In the genomic region with DNA sequence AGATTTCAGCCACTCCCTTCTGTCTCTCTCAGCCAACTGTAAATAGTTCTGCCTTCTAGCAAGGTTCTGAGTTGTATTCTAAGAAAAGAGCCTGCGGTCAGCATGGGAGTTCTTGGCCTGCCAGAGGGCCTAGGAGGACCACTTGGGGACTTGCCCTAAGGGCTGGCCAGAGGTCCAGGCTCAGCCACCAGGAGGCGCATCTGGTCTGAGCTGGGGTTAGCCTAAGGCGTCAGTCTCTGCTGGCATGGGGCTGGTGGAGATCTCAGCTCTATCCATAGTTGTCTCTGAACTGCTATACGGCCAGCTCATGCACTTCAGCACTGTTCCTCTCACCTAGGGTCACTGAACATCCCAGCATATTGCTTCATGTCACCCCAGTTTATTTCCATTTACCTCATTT, we compare ENCODE assay signal across 9 mouse cellular contexts. TPM values are rescaled to one million over a fixed set of nuclear protein-coding genes. Genes with fewer than 3 reads are reported as not detected.
DNase-seq lines count a peak whose midpoint lies in the region; ATAC-seq and TF ChIP-seq lines count a peak whose summit lies in the region.
"Had no signal": no experiment of that assay in that cellular context is flagged by ENCODE, and none has a peak within 500 bp of the region (broad histone marks: within the 10 kb centered on the region; RNA-seq: fewer than 3 reads in every experiment).

No protein-coding gene starts in this region.

- H3K36me3 ChIP-seq in midbrain, embryonic 10.5 days: no peaks in the 10 kb centered on the region
- no peaks in the 10 kb centered on the region for H3K36me3 ChIP-seq in midbrain, embryonic 16.5 days (ENCODE audit: control insufficient read depth, insufficient read depth, low read length)
- no peaks in the 10 kb centered on the region for H3K36me3 ChIP-seq in limb, embryonic 10.5 days
- H3K36me3 ChIP-seq: heart, embryonic 15.5 days had no signal

- WGBS in midbrain, embryonic 10.5 days: 34% methylated on average over 4 of the region's 4 CpGs
- 37% methylated on average over 4 of the region's 4 CpGs for WGBS in midbrain, embryonic 16.5 days
- 28% methylated on average over 4 of the region's 4 CpGs for WGBS in limb, embryonic 10.5 days

- peaks cover 16% of the 10 kb centered on the region for H3K4me1 ChIP-seq in midbrain, embryonic 10.5 days
- peaks cover 17% of the 10 kb centered on the region for H3K4me1 ChIP-seq in midbrain, embryonic 16.5 days (ENCODE audit: control insufficient read depth, insufficient read depth, low read length)
- no peaks in the 10 kb centered on the region for H3K4me1 ChIP-seq in bone marrow macrophage, adult 2 months (ENCODE audit: control insufficient read depth, insufficient read depth, low read length)
- H3K4me1 ChIP-seq in limb, embryonic 10.5 days: peaks cover 6% of the 10 kb centered on the region
- H3K4me1 ChIP-seq: heart, embryonic 15.5 days had no signal

- H3K4me3 ChIP-seq in midbrain, embryonic 10.5 days: no peak overlapping the region
- H3K4me3 ChIP-seq in midbrain, embryonic 16.5 days (ENCODE audit: low read depth, low read length): no peak overlapping the region
- H3K4me3 ChIP-seq in bone marrow macrophage, adult 2 months (ENCODE audit: insufficient read depth, low read length): no peak overlapping the region
- H3K4me3 ChIP-seq in limb, embryonic 10.5 days: no peak overlapping the region
- H3K4me3 ChIP-seq: heart, embryonic 15.5 days had no signal

- intact Hi-C loops in left cerebral cortex, postnatal 36 days (cut with DNase I): loop anchor here (5.0 kb wide), 1 partner anchor 74 kb away; no protein-coding TSS in a partner anchor

- peak; percentile 42 to 54 for DNase-seq in cerebellum, adult 18-20 months
- DNase-seq in midbrain, embryonic 10.5 days (ENCODE audit: low spot score): peak; percentile 57
- DNase-seq in limb, embryonic 10.5 days (ENCODE audit: low spot score): peak; percentile 68
- DNase-seq in spleen, postnatal 4 days (ENCODE audit: low spot score in 2 of 2): peak; percentile 70 to 83
- DNase-seq in left cerebral cortex, postnatal 36 days (ENCODE audit: low spot score in 2 of 2): no peak

- no peak for ATAC-seq in cerebellum, adult (ENCODE audit: insufficient number of reproducible peaks, low FRiP score, low TSS enrichment)
- ATAC-seq in midbrain, embryonic 16.5 days: no peak

- H3K9me3 ChIP-seq in midbrain, embryonic 10.5 days (replicated peaks): no peaks in the 10 kb centered on the region
- H3K9me3 ChIP-seq in midbrain, embryonic 16.5 days (replicated peaks; ENCODE audit: control insufficient read depth, low read length, poor library complexity, severe bottlenecking): no peaks in the 10 kb centered on the region
- H3K9me3 ChIP-seq in limb, embryonic 10.5 days (replicated peaks): no peaks in the 10 kb centered on the region
- H3K9me3 ChIP-seq: heart, embryonic 15.5 days had no signal

- H3K27ac ChIP-seq in midbrain, embryonic 10.5 days (replicated peaks): no peak overlapping the region
- no peak overlapping the region for H3K27ac ChIP-seq in midbrain, embryonic 16.5 days (ENCODE audit: low read length)
- no peak overlapping the region for H3K27ac ChIP-seq in bone marrow macrophage, adult 2 months (ENCODE audit: insufficient read depth, low read depth, low read length)
- no peak overlapping the region for H3K27ac ChIP-seq in limb, embryonic 10.5 days
- H3K27ac ChIP-seq: heart, embryonic 15.5 days had no signal

- peak; percentile 46 for TF ChIP-seq CTCF in bone marrow macrophage, adult 2 months (IDR thresholded peaks at IDR 0.05; ENCODE audit: low read depth, low read length)

- no peak overlapping the region for H3K9ac ChIP-seq in midbrain, embryonic 16.5 days (ENCODE audit: low read depth, low read length)
- H3K9ac ChIP-seq: heart, embryonic 15.5 days had no signal

- no peak for TF ChIP-seq POLR2A in bone marrow macrophage, adult 2 months (IDR thresholded peaks at IDR 0.05; ENCODE audit: borderline replicate concordance, low read depth, low read length)

- H3K4me2 ChIP-seq in midbrain, embryonic 16.5 days (ENCODE audit: low read length): no peak overlapping the region
- H3K4me2 ChIP-seq: heart, embryonic 15.5 days had no signal

- H3K27me3 ChIP-seq in midbrain, embryonic 10.5 days (ENCODE audit: low read depth, poor library complexity, severe bottlenecking): no peaks in the 10 kb centered on the region
- H3K27me3 ChIP-seq in midbrain, embryonic 16.5 days (ENCODE audit: control insufficient read depth, insufficient read depth, low read depth, low read length): no peaks in the 10 kb centered on the region
- peaks cover 4% of the 10 kb centered on the region; the same call in 1 of the 2 replicates for H3K27me3 ChIP-seq in limb, embryonic 10.5 days (ENCODE audit: low read depth, poor library complexity, severe bottlenecking)
- H3K27me3 ChIP-seq: heart, embryonic 15.5 days had no signal

RNA-seq across cellular contexts. Expression of a gene that starts 30.3 kb away (rescaled TPM):
- polyA plus RNA-seq in midbrain, embryonic 10.5 days (2016; fragmentation: Nextera tagmentation; extraction: Ambion mirVana): 4.3 and 5.6 TPM in 2 replicates
- polyA plus RNA-seq in midbrain, embryonic 16.5 days (2015; fragmentation: Nextera tagmentation; extraction: Ambion mirVana): 14.1 and 18.1 TPM in 2 replicates
- 17.8 and 18.0 TPM in 2 replicates for polyA plus RNA-seq in bone marrow macrophage, adult 2 months (2012; ENCODE audit: insufficient read depth, insufficient read length, missing spikeins)
- polyA plus RNA-seq in limb, embryonic 10.5 days (2016; fragmentation: Nextera tagmentation; extraction: Ambion mirVana): 3.2 and 3.6 TPM in 2 replicates
- 10 to 100 TPM; 69.8 to 75.7 TPM for total RNA-seq in left cerebral cortex, postnatal 36 days (2021)

RNA-seq across cellular contexts. Expression of a gene that starts 54.8 kb away (rescaled TPM):
- polyA plus RNA-seq in midbrain, embryonic 10.5 days (2016; fragmentation: Nextera tagmentation; extraction: Ambion mirVana): 0.35 and 0.49 TPM in 2 replicates
- polyA plus RNA-seq in midbrain, embryonic 16.5 days (2015; fragmentation: Nextera tagmentation; extraction: Ambion mirVana): not detected in 2 replicates
- not detected in 2 replicates for polyA plus RNA-seq in bone marrow macrophage, adult 2 months (2012; ENCODE audit: insufficient read depth, insufficient read length, missing spikeins)
- 0.18 TPM in 1 of 2 replicates, not detected in the other for polyA plus RNA-seq in limb, embryonic 10.5 days (2016; fragmentation: Nextera tagmentation; extraction: Ambion mirVana)
- under 1 TPM in 1 of 2 experiments, not detected in 1; 0.15 TPM for total RNA-seq in left cerebral cortex, postnatal 36 days (2021)
- polyA plus RNA-seq: heart, embryonic 15.5 days had no signal

Comparison
In these comparisons a context has a peak if more than half of its experiments do, and no peak if none do; other contexts are left out.
1. DNase-seq: peak in cerebellum, adult 18-20 months (2 of 2), midbrain, embryonic 10.5 days (single experiment), limb, embryonic 10.5 days (single experiment) and spleen, postnatal 4 days (2 of 2); none in left cerebral cortex, postnatal 36 days (0 of 2).